Mouse (Mus musculus): ENCODE measurements at regions not wholly inside any gene's neighbourhood (a gene's known extent, or its start where the extent isn't known, plus 50 kb on each side); places are given as distances from the start of the nearest gene placed in this dataset.

- Histone ChIP-seq H3K27ac (no peak overlapping the region), H3K9ac (ENCODE audit: low read depth, low read length) (no peak overlapping the region), H3K36me3 (ENCODE audit: control insufficient read depth, insufficient read depth, low read length) (no peaks in the 10 kb centered on the region), H3K27me3 (ENCODE audit: control insufficient read depth, insufficient read depth, low read length) (no peaks in the 10 kb centered on the region), H3K4me3 (no peak overlapping the region), H3K79me2 (replicated peaks; ENCODE audit: control insufficient read depth, insufficient read depth, low read length) (no peaks in the 10 kb centered on the region), H3K4me1 (ENCODE audit: control insufficient read depth, insufficient read depth, low read length) (no peaks in the 10 kb centered on the region)
- intact Hi-C loops (cut with DNase I), result no loop called here
- TF ChIP-seq CTCF (IDR thresholded peaks at IDR 0.05) (no peak), POLR2A (IDR thresholded peaks at IDR 0.05; ENCODE audit: insufficient read depth, low read depth, low read length) (no peak), EP300 (IDR thresholded peaks at IDR 0.05; ENCODE audit: insufficient read depth, low read depth, low read length) (no peak)
- DNase-seq, result no peak
- 67% methylated on average over 2 of the region's 2 CpGs for WGBS
These were observed 210.0 kb downstream of the Parm1 start for GRCm38 (mm10) chr5:91727448-91727847.

GRCm38 (mm10) chr5:91726118-91726500, 208.7 kb downstream of the Parm1 start:
- no peaks in the 10 kb centered on the region for H3K27me3 ChIP-seq (ENCODE audit: control insufficient read depth, insufficient read depth, low read length)
- H3K36me3 ChIP-seq (ENCODE audit: control insufficient read depth, insufficient read depth, low read length), result no peaks in the 10 kb centered on the region
- H3K4me3 ChIP-seq, result no peak overlapping the region
- H3K9ac ChIP-seq (ENCODE audit: low read depth, low read length), result no peak overlapping the region
- TF ChIP-seq CTCF (IDR thresholded peaks at IDR 0.05) (no peak), EP300 (IDR thresholded peaks at IDR 0.05; ENCODE audit: insufficient read depth, low read depth, low read length) (no peak), POLR2A (IDR thresholded peaks at IDR 0.05; ENCODE audit: insufficient read depth, low read depth, low read length) (no peak)
- no peaks in the 10 kb centered on the region for H3K79me2 ChIP-seq (replicated peaks; ENCODE audit: control insufficient read depth, insufficient read depth, low read length)
- no peaks in the 10 kb centered on the region for H3K4me1 ChIP-seq (ENCODE audit: control insufficient read depth, insufficient read depth, low read length)
- 65% methylated on average over 6 of the region's 6 CpGs for WGBS
- DNase-seq, result no peak
- intact Hi-C loops (cut with DNase I), result no loop called here
- no peak overlapping the region for H3K27ac ChIP-seq

- Histone ChIP-seq H3K79me2 (replicated peaks; ENCODE audit: control insufficient read depth, insufficient read depth, low read length) (no peaks in the 10 kb centered on the region), H3K27me3 (ENCODE audit: control insufficient read depth, insufficient read depth, low read length) (no peaks in the 10 kb centered on the region), H3K27ac (no peak overlapping the region), H3K36me3 (ENCODE audit: control insufficient read depth, insufficient read depth, low read length) (no peaks in the 10 kb centered on the region), H3K9ac (ENCODE audit: low read depth, low read length) (no peak overlapping the region), H3K4me3 (no peak overlapping the region), H3K4me1 (ENCODE audit: control insufficient read depth, insufficient read depth, low read length) (no peaks in the 10 kb centered on the region)
- intact Hi-C loops (cut with DNase I), result no loop called here
- WGBS, result 44% methylated on average over 4 of the region's 4 CpGs
- no peak for TF ChIP-seq EP300 (IDR thresholded peaks at IDR 0.05; ENCODE audit: insufficient read depth, low read depth, low read length)
- TF ChIP-seq POLR2A (IDR thresholded peaks at IDR 0.05; ENCODE audit: insufficient read depth, low read depth, low read length), result no peak
- DNase-seq, result no peak
These were observed 208.1 kb downstream of the Parm1 start for GRCm38 (mm10) chr5:91725380-91726117.

- intact Hi-C loops (cut with DNase I), result no loop called here
- no peaks in the 10 kb centered on the region for H3K27me3 ChIP-seq (ENCODE audit: control insufficient read depth, insufficient read depth, low read length)
- H3K4me3 ChIP-seq, result no peak overlapping the region
- WGBS, result 92% methylated on average over 1 of the region's 1 CpGs
- H3K36me3 ChIP-seq (ENCODE audit: control insufficient read depth, insufficient read depth, low read length), result no peaks in the 10 kb centered on the region
- no peak for DNase-seq
- no peak overlapping the region for H3K27ac ChIP-seq
- no peaks in the 10 kb centered on the region for H3K4me1 ChIP-seq (ENCODE audit: control insufficient read depth, insufficient read depth, low read length)
- H3K79me2 ChIP-seq (replicated peaks; ENCODE audit: control insufficient read depth, insufficient read depth, low read length), result no peaks in the 10 kb centered on the region
- no peak overlapping the region for H3K9ac ChIP-seq (ENCODE audit: low read depth, low read length)
- TF ChIP-seq CTCF (IDR thresholded peaks at IDR 0.05), result no peak
- no peak for TF ChIP-seq POLR2A (IDR thresholded peaks at IDR 0.05; ENCODE audit: insufficient read depth, low read depth, low read length)
- no peak for TF ChIP-seq EP300 (IDR thresholded peaks at IDR 0.05; ENCODE audit: insufficient read depth, low read depth, low read length)
These were observed 207.5 kb downstream of the Parm1 start for GRCm38 (mm10) chr5:91724881-91725280.

GRCm38 (mm10) chr5:91723416-91723815, 206.0 kb downstream of the Parm1 start:
- WGBS, result 85% methylated on average over 1 of the region's 1 CpGs
- H3K4me3 ChIP-seq, result no peak overlapping the region
- H3K36me3 ChIP-seq (ENCODE audit: control insufficient read depth, insufficient read depth, low read length), result no peaks in the 10 kb centered on the region
- DNase-seq, result no peak
- H3K9ac ChIP-seq (ENCODE audit: low read depth, low read length), result no peak overlapping the region
- no peak for TF ChIP-seq CTCF (IDR thresholded peaks at IDR 0.05)
- intact Hi-C loops (cut with DNase I), result no loop called here
- no peaks in the 10 kb centered on the region for H3K27me3 ChIP-seq (ENCODE audit: control insufficient read depth, insufficient read depth, low read length)
- H3K4me1 ChIP-seq (ENCODE audit: control insufficient read depth, insufficient read depth, low read length), result no peaks in the 10 kb centered on the region
- H3K79me2 ChIP-seq (replicated peaks; ENCODE audit: control insufficient read depth, insufficient read depth, low read length), result no peaks in the 10 kb centered on the region
- no peak overlapping the region for H3K27ac ChIP-seq

- 73% methylated on average over 5 of the region's 5 CpGs for WGBS
- no peak for DNase-seq
- Histone ChIP-seq H3K27ac (no peak overlapping the region), H3K36me3 (ENCODE audit: control insufficient read depth, insufficient read depth, low read length) (no peaks in the 10 kb centered on the region), H3K27me3 (ENCODE audit: control insufficient read depth, insufficient read depth, low read length) (no peaks in the 10 kb centered on the region), H3K4me3 (no peak overlapping the region), H3K79me2 (replicated peaks; ENCODE audit: control insufficient read depth, insufficient read depth, low read length) (no peaks in the 10 kb centered on the region), H3K4me1 (ENCODE audit: control insufficient read depth, insufficient read depth, low read length) (no peaks in the 10 kb centered on the region), H3K9ac (ENCODE audit: low read depth, low read length) (no peak overlapping the region)
- intact Hi-C loops (cut with DNase I), result no loop called here
- TF ChIP-seq POLR2A (IDR thresholded peaks at IDR 0.05; ENCODE audit: insufficient read depth, low read depth, low read length), result no peak
- no peak for TF ChIP-seq EP300 (IDR thresholded peaks at IDR 0.05; ENCODE audit: insufficient read depth, low read depth, low read length)
- no peak for TF ChIP-seq CTCF (IDR thresholded peaks at IDR 0.05)
These were observed 205.6 kb downstream of the Parm1 start for GRCm38 (mm10) chr5:91722982-91723381.
